Mouse (Mus musculus) CH12.LX (cell line): ENCODE measurements at regions not wholly inside any gene's neighbourhood (a gene's known extent, or its start where the extent isn't known, plus 50 kb on each side); places are given as distances from the start of the nearest gene placed in this dataset.

Experiments used
- DNase-seq: peaks from one replicate; pipeline ENCODE4 v3.0.0-alpha.2; 2013; ENCODE audit errors: extremely low read depth
- H3K27ac ChIP-seq: 2 replicates; pipeline ENCODE4 v1.5.1; 2012; ENCODE audit warnings: low read depth, mild to moderate bottlenecking, control low read depth, moderate library complexity; ENCODE audit not compliant: insufficient read depth
- H3K27me3 ChIP-seq: replicated peaks from 2 replicates; pipeline ENCODE3; 2012; ENCODE audit warnings: inconsistent platforms
- H3K36me3 ChIP-seq, 2 experiments: replicated peaks in 1 of 2; 2 replicates each; pipeline versions ENCODE3 to v1.6.1; 2012; ENCODE audit warnings: inconsistent platforms in 1 of 2, low read length in 1 of 2, mild to moderate bottlenecking in 1 of 2, mixed read lengths in 1 of 2, moderate library complexity in 1 of 2; ENCODE audit not compliant: control insufficient read depth in 1 of 2, insufficient read depth in 1 of 2
- H3K4me1 ChIP-seq, 2 experiments: 2 replicates each; pipeline ENCODE4 v1.6.1; 2012; ENCODE audit warnings: inconsistent platforms in 1 of 2, moderate library complexity in 1 of 2; ENCODE audit not compliant: insufficient read depth in 2 of 2, control insufficient read depth in 1 of 2
- H3K4me2 ChIP-seq: 2 replicates; pipeline ENCODE4 v1.6.1; 2012; ENCODE audit warnings: low read depth, mild to moderate bottlenecking, control low read depth; ENCODE audit not compliant: poor library complexity, insufficient read depth, severe bottlenecking
- H3K4me3 ChIP-seq, 3 experiments: fragments of 150-350 bp in 1 of 3; sonication (generic) in 1 of 3; replicated peaks in 1 of 3; 2 replicates each; pipeline versions ENCODE3 to v1.5.1; 2011 to 2012; ENCODE audit warnings: low read depth in 2 of 3, low read length in 2 of 3, mild to moderate bottlenecking in 2 of 3, moderate library complexity in 2 of 3, control low read depth in 1 of 3, improper control_type of control experiment in 1 of 3, inconsistent platforms in 1 of 3, mixed read lengths in 1 of 3; ENCODE audit not compliant: poor library complexity in 1 of 3
- H3K79me2 ChIP-seq: replicated peaks from 2 replicates; pipeline ENCODE4 v1.6.1; 2012; ENCODE audit warnings: mild to moderate bottlenecking, moderate library complexity; ENCODE audit not compliant: control insufficient read depth, poor library complexity, insufficient read depth, severe bottlenecking; ENCODE audit errors: extremely low read depth
- H3K9ac ChIP-seq: 2 replicates; pipeline ENCODE4 v1.6.1; 2012; ENCODE audit warnings: low read depth, mild to moderate bottlenecking, control low read depth, moderate library complexity; ENCODE audit not compliant: insufficient read depth
- H3K9me3 ChIP-seq: replicated peaks from 2 replicates; pipeline ENCODE3; 2012; ENCODE audit warnings: low read length, inconsistent platforms, mixed read lengths
- BHLHE40 ChIP-seq: IDR thresholded peaks from 2 replicates; pipeline ENCODE4 v1.6.1; 2011; ENCODE audit warnings: mild to moderate bottlenecking, low read depth, low read length, improper control_type of control experiment
- CHD1 ChIP-seq: IDR thresholded peaks from 2 replicates; pipeline ENCODE4 v1.6.1; 2012; ENCODE audit warnings: low read depth, low read length, improper control_type of control experiment, inconsistent platforms
- CHD2 ChIP-seq: IDR thresholded peaks from 2 replicates; pipeline ENCODE4 v1.6.1; 2011; ENCODE audit warnings: low read length, improper control_type of control experiment
- E2F4 ChIP-seq: IDR thresholded peaks from 2 replicates; pipeline ENCODE4 v1.6.1; 2011; ENCODE audit warnings: low read depth, low read length, improper control_type of control experiment; ENCODE audit not compliant: insufficient replicate concordance
- ELF1 ChIP-seq: IDR thresholded peaks from 2 replicates; pipeline ENCODE4 v1.6.1; 2014; ENCODE audit warnings: low read depth, mild to moderate bottlenecking, inconsistent platforms, low read length, improper control_type of control experiment
- EP300 ChIP-seq: IDR thresholded peaks from 2 replicates; pipeline ENCODE4 v1.6.1; 2011; ENCODE audit warnings: low read length, improper control_type of control experiment
- ETS1 ChIP-seq: conservative IDR thresholded peaks from 2 replicates; pipeline ENCODE4 v1.6.1; 2012; ENCODE audit warnings: low read depth, mild to moderate bottlenecking, inconsistent platforms, low read length, improper control_type of control experiment, moderate library complexity
- IRF4 ChIP-seq: IDR thresholded peaks from 2 replicates; pipeline ENCODE4 v1.6.1; 2014; ENCODE audit warnings: low read depth, mild to moderate bottlenecking, inconsistent platforms, low read length, improper control_type of control experiment
- JUN ChIP-seq: IDR thresholded peaks from 2 replicates; pipeline ENCODE4 v1.6.1; 2011; ENCODE audit warnings: low read depth, mild to moderate bottlenecking, low read length, improper control_type of control experiment, moderate library complexity; ENCODE audit not compliant: insufficient read depth
- KAT2A ChIP-seq: IDR thresholded peaks from 2 replicates; pipeline ENCODE4 v1.6.1; 2012; ENCODE audit warnings: low read length, improper control_type of control experiment, inconsistent platforms; ENCODE audit not compliant: insufficient replicate concordance
- MAFK ChIP-seq: IDR thresholded peaks from 2 replicates; pipeline ENCODE4 v1.6.1; 2011; ENCODE audit warnings: low read length, improper control_type of control experiment; ENCODE audit not compliant: insufficient replicate concordance
- MAX ChIP-seq: IDR thresholded peaks from 2 replicates; pipeline ENCODE4 v1.6.1; 2011; ENCODE audit warnings: low read length, improper control_type of control experiment
- MAZ ChIP-seq: IDR thresholded peaks from 2 replicates; pipeline ENCODE4 v1.6.1; 2012; ENCODE audit warnings: low read depth, mild to moderate bottlenecking, inconsistent platforms, low read length, improper control_type of control experiment, moderate library complexity
- MEF2A ChIP-seq: IDR thresholded peaks from 2 replicates; pipeline ENCODE4 v1.6.1; 2014; ENCODE audit warnings: low read depth, mild to moderate bottlenecking, inconsistent platforms, low read length, improper control_type of control experiment, borderline replicate concordance
- NELFE ChIP-seq: IDR thresholded peaks from 2 replicates; pipeline ENCODE4 v1.6.1; 2011; ENCODE audit warnings: low read depth, low read length, improper control_type of control experiment
- PAX5 ChIP-seq: IDR thresholded peaks from 2 replicates; pipeline ENCODE4 v1.6.1; 2012; ENCODE audit warnings: low read length, inconsistent platforms, mixed read lengths
- POLR2AphosphoS2 ChIP-seq: IDR thresholded peaks from 2 replicates; pipeline ENCODE4 v1.6.1; 2011; ENCODE audit warnings: low read depth, low read length, improper control_type of control experiment
- RAD21 ChIP-seq: IDR thresholded peaks from 2 replicates; pipeline ENCODE4 v1.6.1; 2011; ENCODE audit warnings: low read depth, mild to moderate bottlenecking, low read length, improper control_type of control experiment, moderate library complexity
- RCOR1 ChIP-seq: conservative IDR thresholded peaks from 2 replicates; pipeline ENCODE4 v1.6.1; 2012; ENCODE audit warnings: low read depth, mild to moderate bottlenecking, inconsistent platforms, low read length, improper control_type of control experiment
- SIN3A ChIP-seq: IDR thresholded peaks from 2 replicates; pipeline ENCODE4 v1.6.1; 2012; ENCODE audit warnings: low read length, improper control_type of control experiment, inconsistent platforms
- SMC3 ChIP-seq: IDR thresholded peaks from 2 replicates; pipeline ENCODE4 v1.6.1; 2011; ENCODE audit warnings: low read depth, low read length, improper control_type of control experiment
- USF1 ChIP-seq: IDR thresholded peaks from 2 replicates; pipeline ENCODE4 v1.6.1; 2014; ENCODE audit warnings: low read depth, mild to moderate bottlenecking, inconsistent platforms, low read length, improper control_type of control experiment
- ZC3H11A ChIP-seq: IDR thresholded peaks from 2 replicates; pipeline ENCODE4 v1.6.1; 2012; ENCODE audit warnings: low read depth, mild to moderate bottlenecking, inconsistent platforms, low read length, improper control_type of control experiment
- ZNF384 ChIP-seq: IDR thresholded peaks from 2 replicates; pipeline ENCODE4 v1.6.1; 2012; ENCODE audit warnings: low read depth, low read length, improper control_type of control experiment, inconsistent platforms
- dilution Hi-C: fragments of 300-500 bp; cut with MboI; formaldehyde crosslinking; loops from 2 replicates; pipeline ENCODE4 v1.14.3; 2020; ENCODE audit warnings: low sequenced_read_pairs; ENCODE audit not compliant: extremely low pct_unique_long_range_greater_than_20kb, extremely low pct_ligation_motif_present
- in situ Hi-C: fragments of 300-500 bp; cut with MboI; formaldehyde crosslinking; loops from 3 replicates; pipeline ENCODE4 v1.14.3; 2019; ENCODE audit warnings: low sequenced_read_pairs, low pct_ligation_motif_present, low pct_unique_long_range_greater_than_20kb, mixed read lengths

GRCm38 (mm10) chr1:167969985-167970384, 280.9 kb downstream of the Lmx1a start:
- TF ChIP-seq MAZ (no peak), EP300 (no peak), NELFE (no peak), CHD2 (no peak), PAX5 (no peak), POLR2AphosphoS2 (no peak), E2F4 (no peak), RAD21 (no peak), RCOR1 (no peak), MAFK (no peak), JUN (no peak), ELF1 (no peak), ETS1 (no peak), ZNF384 (no peak)
- in situ Hi-C loops (no loop called here), dilution Hi-C loops (no loop called here)
- H3K9me3 ChIP-seq: peaks cover 55% of the 10 kb centered on the region
- no peaks in the 10 kb centered on the region for H3K27me3 ChIP-seq
- H3K27ac ChIP-seq: no peak overlapping the region
- H3K4me1 ChIP-seq: no peaks in the 10 kb centered on the region
- H3K4me3 ChIP-seq: no peak overlapping the region
- no peaks in the 10 kb centered on the region for H3K36me3 ChIP-seq
- H3K9ac ChIP-seq: no peak overlapping the region
- DNase-seq: no peak
- H3K79me2 ChIP-seq: no peaks in the 10 kb centered on the region
- no peak overlapping the region for H3K4me2 ChIP-seq

GRCm38 (mm10) chr1:167976708-167977107, 287.7 kb downstream of the Lmx1a start:
- Histone ChIP-seq H3K36me3 (no peaks in the 10 kb centered on the region), H3K79me2 (no peaks in the 10 kb centered on the region), H3K4me3 (no peak overlapping the region), H3K27me3 (no peaks in the 10 kb centered on the region), H3K9ac (no peak overlapping the region), H3K9me3 (peaks cover 35% of the 10 kb centered on the region), H3K4me1 (no peaks in the 10 kb centered on the region), H3K27ac (no peak overlapping the region), H3K4me2 (no peak overlapping the region)
- DNase-seq: no peak
- dilution Hi-C loops: no loop called here
- in situ Hi-C loops: no loop called here
- TF ChIP-seq JUN: no peak
- TF ChIP-seq RAD21: no peak
- TF ChIP-seq MEF2A: no peak
- no peak for TF ChIP-seq IRF4
- no peak for TF ChIP-seq MAX
- TF ChIP-seq USF1: no peak
- TF ChIP-seq ELF1: no peak
- TF ChIP-seq SIN3A: no peak
- TF ChIP-seq KAT2A: no peak
- no peak for TF ChIP-seq E2F4
- no peak for TF ChIP-seq ZC3H11A
- no peak for TF ChIP-seq BHLHE40
- TF ChIP-seq SMC3: no peak
- no peak for TF ChIP-seq ETS1
- TF ChIP-seq MAZ: no peak
- no peak for TF ChIP-seq CHD1
